25 mouse cellular contexts compared by ENCODE assay signal in the genomic region with DNA sequence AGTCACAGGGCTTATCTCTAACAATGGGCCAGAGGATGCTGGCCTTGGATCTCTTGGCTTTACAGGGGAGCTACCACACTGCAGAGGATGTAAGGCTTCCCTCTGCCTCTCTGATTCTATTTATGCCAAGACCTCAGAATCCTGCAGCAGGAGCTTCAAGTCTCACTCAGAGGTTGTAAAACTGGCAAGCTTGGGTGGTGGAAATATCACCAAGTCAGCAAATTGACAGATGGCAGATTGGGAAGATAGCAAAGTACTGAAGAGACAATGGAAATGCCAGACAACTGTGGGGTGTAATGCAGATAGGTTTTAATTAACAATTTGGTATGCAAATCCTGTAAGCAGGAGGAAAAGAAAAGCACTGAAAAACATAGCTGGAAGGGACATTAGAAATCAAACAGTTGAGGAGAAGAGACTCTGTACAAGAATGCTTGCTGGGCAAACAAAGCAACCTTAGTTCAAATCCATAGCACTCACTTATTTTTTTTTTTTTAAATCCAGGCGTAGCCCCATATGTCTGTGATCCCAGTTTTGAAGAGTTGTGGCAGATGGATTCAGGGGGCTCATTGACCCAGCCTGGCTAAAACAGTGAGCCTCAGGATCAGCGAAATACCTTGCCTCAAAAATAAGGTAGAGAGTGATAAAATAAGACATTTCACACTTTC.
A peak's percentile ranks its signal among the peaks of the same experiment; 100 is the strongest.
DNase-seq lines count a peak whose midpoint lies in the region; ATAC-seq and TF ChIP-seq lines count a peak whose summit lies in the region.
"Had no signal": no experiment of that assay in that cellular context is flagged by ENCODE, and none has a peak within 500 bp of the region (broad histone marks: within the 10 kb centered on the region; RNA-seq: fewer than 3 reads in every experiment).

No protein-coding gene starts in this region.

- peak overlapping the region; percentile 19; the same call in 1 of the 2 replicates for H3K27ac ChIP-seq in forebrain, embryonic 13.5 days
- no peak overlapping the region for H3K27ac ChIP-seq in forebrain, embryonic 11.5 days (ENCODE audit: low read depth, low read length)
- H3K27ac ChIP-seq in hindbrain, embryonic 14.5 days, result peak overlapping the region; percentile 32; the same call in 1 of the 2 replicates
- H3K27ac ChIP-seq in hindbrain, embryonic 12.5 days, result no peak overlapping the region
- H3K27ac ChIP-seq in midbrain, postnatal 0 days (ENCODE audit: low read depth, low read length), result no peak overlapping the region
- no peak overlapping the region for H3K27ac ChIP-seq in midbrain, embryonic 15.5 days
- H3K27ac ChIP-seq: hindbrain, embryonic 13.5 days; limb, embryonic 13.5 days; stomach, embryonic 15.5 days had no signal

- H3K4me1 ChIP-seq in forebrain, embryonic 13.5 days, result peaks cover 7% of the 10 kb centered on the region; the same call in 1 of the 2 replicates
- no peaks in the 10 kb centered on the region for H3K4me1 ChIP-seq in forebrain, embryonic 11.5 days (replicated peaks; ENCODE audit: control insufficient read depth, insufficient read depth, low read length)
- H3K4me1 ChIP-seq in hindbrain, embryonic 14.5 days (replicated peaks; ENCODE audit: control insufficient read depth, insufficient read depth, low read length), result no peaks in the 10 kb centered on the region
- no peaks in the 10 kb centered on the region for H3K4me1 ChIP-seq in hindbrain, embryonic 12.5 days
- no peaks in the 10 kb centered on the region for H3K4me1 ChIP-seq in midbrain, postnatal 0 days (ENCODE audit: insufficient read depth, low read length)
- no peaks in the 10 kb centered on the region for H3K4me1 ChIP-seq in midbrain, embryonic 15.5 days
- H3K4me1 ChIP-seq: hindbrain, embryonic 13.5 days; limb, embryonic 13.5 days; stomach, embryonic 15.5 days had no signal

- no peak for DNase-seq in forebrain, embryonic 11.5 days (ENCODE audit: low spot score)
- no peak for DNase-seq in hindbrain, embryonic 14.5 days (ENCODE audit: low spot score)
- peak; percentile 33 for DNase-seq in midbrain, postnatal 0 days (ENCODE audit: low spot score)
- DNase-seq: adrenal gland, postnatal 14 days; cerebellum, adult 2 months; cerebellum, postnatal 36 days; gastrocnemius, postnatal 10 days; heart, postnatal 14 days; kidney, adult 11 months; kidney, postnatal 25 days; liver, postnatal 0 days; lung, postnatal 36 days; midbrain, embryonic 14.5 days; right cerebral cortex, postnatal 25 days; thymus, postnatal 14 days had no signal

- no peak overlapping the region for H3K4me3 ChIP-seq in forebrain, embryonic 13.5 days
- no peak overlapping the region for H3K4me3 ChIP-seq in forebrain, embryonic 11.5 days (ENCODE audit: low read depth, low read length)
- H3K4me3 ChIP-seq in hindbrain, embryonic 14.5 days (replicated peaks; ENCODE audit: low read length), result no peak overlapping the region
- H3K4me3 ChIP-seq in hindbrain, embryonic 12.5 days, result no peak overlapping the region
- no peak overlapping the region for H3K4me3 ChIP-seq in midbrain, postnatal 0 days (ENCODE audit: low read depth, low read length)
- no peak overlapping the region for H3K4me3 ChIP-seq in midbrain, embryonic 15.5 days
- H3K4me3 ChIP-seq: hindbrain, embryonic 13.5 days; limb, embryonic 13.5 days; stomach, embryonic 15.5 days had no signal

- no peaks in the 10 kb centered on the region for H3K36me3 ChIP-seq in forebrain, embryonic 13.5 days (ENCODE audit: poor library complexity, severe bottlenecking)
- no peaks in the 10 kb centered on the region for H3K36me3 ChIP-seq in forebrain, embryonic 11.5 days (ENCODE audit: control insufficient read depth, insufficient read depth, low read length)
- H3K36me3 ChIP-seq in hindbrain, embryonic 14.5 days (replicated peaks; ENCODE audit: control insufficient read depth, insufficient read depth), result no peaks in the 10 kb centered on the region
- H3K36me3 ChIP-seq in hindbrain, embryonic 12.5 days, result no peaks in the 10 kb centered on the region
- H3K36me3 ChIP-seq in midbrain, postnatal 0 days (ENCODE audit: insufficient read depth, low read length), result no peaks in the 10 kb centered on the region
- no peaks in the 10 kb centered on the region for H3K36me3 ChIP-seq in midbrain, embryonic 15.5 days (replicated peaks)
- H3K36me3 ChIP-seq: hindbrain, embryonic 13.5 days; limb, embryonic 13.5 days; stomach, embryonic 15.5 days had no signal

- H3K9me3 ChIP-seq in forebrain, embryonic 13.5 days (replicated peaks), result no peaks in the 10 kb centered on the region
- no peaks in the 10 kb centered on the region for H3K9me3 ChIP-seq in forebrain, embryonic 11.5 days (ENCODE audit: control insufficient read depth, low read length)
- H3K9me3 ChIP-seq in hindbrain, embryonic 14.5 days (ENCODE audit: control insufficient read depth, low read length), result no peaks in the 10 kb centered on the region
- H3K9me3 ChIP-seq in hindbrain, embryonic 12.5 days (replicated peaks), result no peaks in the 10 kb centered on the region
- no peaks in the 10 kb centered on the region for H3K9me3 ChIP-seq in midbrain, postnatal 0 days (ENCODE audit: low read length)
- H3K9me3 ChIP-seq in midbrain, embryonic 15.5 days, result no peaks in the 10 kb centered on the region
- H3K9me3 ChIP-seq: hindbrain, embryonic 13.5 days; limb, embryonic 13.5 days; stomach, embryonic 15.5 days had no signal

- no peak for TF ChIP-seq CTCF in midbrain, postnatal 0 days (IDR thresholded peaks at IDR 0.05)

- WGBS in forebrain, embryonic 13.5 days, result 69% methylated on average over 2 of the region's 2 CpGs
- WGBS in forebrain, embryonic 11.5 days, result 76% methylated on average over 2 of the region's 2 CpGs
- 85% methylated on average over 2 of the region's 2 CpGs for WGBS in hindbrain, embryonic 14.5 days
- WGBS in hindbrain, embryonic 12.5 days, result 71% methylated on average over 2 of the region's 2 CpGs
- 80% methylated on average over 2 of the region's 2 CpGs for WGBS in midbrain, postnatal 0 days
- WGBS in midbrain, embryonic 15.5 days, result 82% methylated on average over 2 of the region's 2 CpGs

- H3K4me2 ChIP-seq in forebrain, embryonic 13.5 days, result no peak overlapping the region
- no peak overlapping the region for H3K4me2 ChIP-seq in forebrain, embryonic 11.5 days (ENCODE audit: low read depth, low read length, severe bottlenecking)
- no peak overlapping the region for H3K4me2 ChIP-seq in hindbrain, embryonic 14.5 days (replicated peaks)
- H3K4me2 ChIP-seq in hindbrain, embryonic 12.5 days (replicated peaks), result no peak overlapping the region
- H3K4me2 ChIP-seq in midbrain, postnatal 0 days (ENCODE audit: low read depth, low read length, poor library complexity, severe bottlenecking), result no peak overlapping the region
- H3K4me2 ChIP-seq in midbrain, embryonic 15.5 days, result no peak overlapping the region
- H3K4me2 ChIP-seq: hindbrain, embryonic 13.5 days; limb, embryonic 13.5 days; liver, embryonic 11.5 days; stomach, embryonic 15.5 days had no signal

- no peak overlapping the region for H3K9ac ChIP-seq in forebrain, embryonic 13.5 days
- H3K9ac ChIP-seq in forebrain, embryonic 11.5 days (ENCODE audit: low read length), result no peak overlapping the region
- H3K9ac ChIP-seq in hindbrain, embryonic 14.5 days, result no peak overlapping the region
- no peak overlapping the region for H3K9ac ChIP-seq in hindbrain, embryonic 12.5 days
- H3K9ac ChIP-seq in midbrain, postnatal 0 days (replicated peaks; ENCODE audit: low read length, poor library complexity, severe bottlenecking), result no peak overlapping the region
- no peak overlapping the region for H3K9ac ChIP-seq in midbrain, embryonic 15.5 days
- H3K9ac ChIP-seq: hindbrain, embryonic 13.5 days; limb, embryonic 13.5 days; liver, postnatal 0 days; stomach, embryonic 15.5 days had no signal

- ATAC-seq in forebrain, embryonic 13.5 days, result peak; percentile 80
- no peak for ATAC-seq in forebrain, embryonic 11.5 days (replicated peaks; ENCODE audit: low FRiP score)
- no peak for ATAC-seq in hindbrain, embryonic 14.5 days (ENCODE audit: low FRiP score)
- ATAC-seq in hindbrain, embryonic 12.5 days (ENCODE audit: low FRiP score), result no peak
- no peak for ATAC-seq in midbrain, postnatal 0 days (ENCODE audit: low FRiP score)
- ATAC-seq in midbrain, embryonic 15.5 days (replicated peaks), result no peak
- ATAC-seq in megakaryocyte-erythroid progenitor cell, adult 5-6 weeks (replicated peaks; ENCODE audit: low FRiP score, low TSS enrichment, poor library complexity, severe bottlenecking), result no peak
- no peak for ATAC-seq in megakaryocyte, adult 5-6 weeks (ENCODE audit: poor library complexity, severe bottlenecking)
- ATAC-seq: inflammation-experienced regulatory T-cells, adult 6 months; liver, postnatal 0 days had no signal

- H3K27me3 ChIP-seq in forebrain, embryonic 13.5 days, result no peaks in the 10 kb centered on the region
- no peaks in the 10 kb centered on the region for H3K27me3 ChIP-seq in forebrain, embryonic 11.5 days (ENCODE audit: control insufficient read depth, insufficient read depth, low read length)
- no peaks in the 10 kb centered on the region for H3K27me3 ChIP-seq in hindbrain, embryonic 14.5 days (ENCODE audit: control insufficient read depth, insufficient read depth, low read length)
- H3K27me3 ChIP-seq in hindbrain, embryonic 12.5 days, result no peaks in the 10 kb centered on the region
- H3K27me3 ChIP-seq in midbrain, postnatal 0 days (ENCODE audit: insufficient read depth, low read length), result no peaks in the 10 kb centered on the region
- no peaks in the 10 kb centered on the region for H3K27me3 ChIP-seq in midbrain, embryonic 15.5 days (replicated peaks)
- H3K27me3 ChIP-seq: hindbrain, embryonic 13.5 days; limb, embryonic 13.5 days; stomach, embryonic 15.5 days had no signal

Comparison
In these comparisons a context has a peak if more than half of its experiments do, and no peak if none do; other contexts are left out.
1. H3K27ac ChIP-seq: peak in forebrain, embryonic 13.5 days (single experiment) and hindbrain, embryonic 14.5 days (single experiment); none in forebrain, embryonic 11.5 days (single experiment), hindbrain, embryonic 12.5 days (single experiment), midbrain, postnatal 0 days (single experiment) and midbrain, embryonic 15.5 days (single experiment).